Comparison of ENCODE assay signal across 9 mouse cellular contexts in the genomic region with DNA sequence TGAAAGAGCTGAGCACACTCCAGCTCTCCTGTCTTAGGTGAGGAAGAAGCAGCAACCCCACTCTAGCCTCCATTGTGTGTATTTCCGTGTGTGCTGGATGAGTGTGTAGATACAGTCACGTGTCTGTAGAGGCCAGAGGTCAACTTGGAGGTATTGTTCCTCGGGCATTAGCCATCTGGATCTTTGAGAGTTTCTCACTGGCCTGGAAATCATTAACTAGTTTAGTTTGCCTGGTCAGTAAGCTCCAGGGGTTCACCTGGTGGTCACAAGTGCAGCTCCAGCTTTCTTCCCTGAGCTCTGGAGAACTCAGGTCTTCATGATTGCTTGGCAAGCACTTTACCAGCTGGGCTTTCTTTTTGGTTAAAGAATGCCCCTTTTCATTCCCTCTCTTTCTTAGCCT. TPM values are rescaled to one million over a fixed set of nuclear protein-coding genes. Genes with fewer than 3 reads are reported as not detected.
DNase-seq lines count a peak whose midpoint lies in the region; ATAC-seq and TF ChIP-seq lines count a peak whose summit lies in the region.
"Had no signal": no experiment of that assay in that cellular context is flagged by ENCODE, and none has a peak within 500 bp of the region (broad histone marks: within the 10 kb centered on the region; RNA-seq: fewer than 3 reads in every experiment).

No protein-coding gene starts in this region.

- TF ChIP-seq CTCF in hindbrain, postnatal 0 days (IDR thresholded peaks at IDR 0.05; ENCODE audit: low read depth) = no peak
- no peak for TF ChIP-seq CTCF in intestine, postnatal 0 days (IDR thresholded peaks at IDR 0.05; ENCODE audit: low read depth)
- TF ChIP-seq CTCF in small intestine, adult 2 months (IDR thresholded peaks at IDR 0.05; ENCODE audit: extremely low read depth, insufficient read length, insufficient replicate concordance, low read depth, low read length) = no peak

- no peaks in the 10 kb centered on the region for H3K36me3 ChIP-seq in hindbrain, embryonic 11.5 days (ENCODE audit: control insufficient read depth, insufficient read depth, low read length)
- peaks cover 7% of the 10 kb centered on the region; the same call in 1 of the 2 replicates for H3K36me3 ChIP-seq in hindbrain, postnatal 0 days (ENCODE audit: insufficient read depth, low read length)
- peaks cover 24% of the 10 kb centered on the region for H3K36me3 ChIP-seq in intestine, postnatal 0 days (ENCODE audit: control insufficient read depth, insufficient read depth)
- peaks cover 83% of the 10 kb centered on the region for H3K36me3 ChIP-seq in liver, embryonic 12.5 days
- peaks cover 15% of the 10 kb centered on the region for H3K36me3 ChIP-seq in small intestine, adult 2 months (ENCODE audit: control insufficient read depth, insufficient read depth, low read length)

- H3K4me3 ChIP-seq in hindbrain, embryonic 11.5 days (ENCODE audit: low read depth, low read length) = no peak overlapping the region
- no peak overlapping the region for H3K4me3 ChIP-seq in hindbrain, postnatal 0 days (ENCODE audit: low read length)
- H3K4me3 ChIP-seq in intestine, postnatal 0 days (ENCODE audit: low read depth, low read length) = no peak overlapping the region
- H3K4me3 ChIP-seq in liver, embryonic 12.5 days = no peak overlapping the region
- H3K4me3 ChIP-seq in small intestine, adult 2 months (ENCODE audit: low read depth, low read length) = no peak overlapping the region

- H3K27me3 ChIP-seq in hindbrain, embryonic 11.5 days (ENCODE audit: control insufficient read depth, insufficient read depth, low read length) = no peaks in the 10 kb centered on the region
- H3K27me3 ChIP-seq in hindbrain, postnatal 0 days (ENCODE audit: insufficient read depth, low read length) = no peaks in the 10 kb centered on the region
- H3K27me3 ChIP-seq in intestine, postnatal 0 days (replicated peaks; ENCODE audit: control insufficient read depth, insufficient read depth, low read length) = no peaks in the 10 kb centered on the region
- H3K27me3 ChIP-seq in liver, embryonic 12.5 days (replicated peaks) = no peaks in the 10 kb centered on the region
- H3K27me3 ChIP-seq in small intestine, adult 2 months (ENCODE audit: control insufficient read depth, insufficient read depth, low read length) = no peaks in the 10 kb centered on the region

- no peak overlapping the region for H3K4me2 ChIP-seq in hindbrain, embryonic 11.5 days (replicated peaks; ENCODE audit: low read depth, low read length)
- H3K4me2 ChIP-seq in hindbrain, postnatal 0 days (ENCODE audit: low read depth, low read length) = no peak overlapping the region
- H3K4me2 ChIP-seq in intestine, postnatal 0 days (replicated peaks; ENCODE audit: low read depth) = 0 out of 2 replicates have a peak overlapping the region, but pooled peaks have one; percentile 9
- no peak overlapping the region for H3K4me2 ChIP-seq in liver, embryonic 12.5 days

- H3K9me3 ChIP-seq in hindbrain, embryonic 11.5 days (ENCODE audit: control insufficient read depth, low read length) = no peaks in the 10 kb centered on the region
- no peaks in the 10 kb centered on the region for H3K9me3 ChIP-seq in hindbrain, postnatal 0 days (ENCODE audit: low read length)
- H3K9me3 ChIP-seq in intestine, postnatal 0 days (ENCODE audit: control insufficient read depth) = no peaks in the 10 kb centered on the region
- H3K9me3 ChIP-seq in liver, embryonic 12.5 days (replicated peaks) = no peaks in the 10 kb centered on the region

- peak; percentile 29 for DNase-seq in hindbrain, embryonic 11.5 days (ENCODE audit: low spot score)
- no peak for DNase-seq in hindbrain, postnatal 0 days (ENCODE audit: low spot score)
- DNase-seq in urinary bladder, adult 2 months (ENCODE audit: low spot score) = no peak
- no peak for DNase-seq in left cerebral cortex, postnatal 25 days (ENCODE audit: low spot score in 2 of 2)
- no peak for DNase-seq in spleen, adult 18-20 months
- DNase-seq: gastrocnemius, postnatal 14 days had no signal

- TF ChIP-seq POLR2A in small intestine, adult 2 months (IDR thresholded peaks at IDR 0.05; ENCODE audit: low read depth, low read length) = no peak

- no peak overlapping the region for H3K9ac ChIP-seq in hindbrain, embryonic 11.5 days (ENCODE audit: low read depth, low read length)
- no peak overlapping the region for H3K9ac ChIP-seq in hindbrain, postnatal 0 days (replicated peaks; ENCODE audit: low read length)
- no peak overlapping the region for H3K9ac ChIP-seq in intestine, postnatal 0 days (ENCODE audit: low read depth, low read length)
- H3K9ac ChIP-seq in liver, embryonic 12.5 days = no peak overlapping the region

- no peak for ATAC-seq in hindbrain, embryonic 11.5 days (ENCODE audit: low FRiP score)
- ATAC-seq in hindbrain, postnatal 0 days = no peak
- peak; percentile 72 for ATAC-seq in intestine, postnatal 0 days
- ATAC-seq in liver, embryonic 12.5 days = peak; percentile 17; the same call in 1 of the 2 replicates

- intact Hi-C loops in left cerebral cortex, postnatal 25 days (cut with DNase I) = no loop called here

- 16% methylated on average over 3 of the region's 3 CpGs for WGBS in hindbrain, embryonic 11.5 days
- 28% methylated on average over 3 of the region's 3 CpGs for WGBS in hindbrain, postnatal 0 days
- WGBS in intestine, postnatal 0 days = 19% methylated on average over 3 of the region's 3 CpGs
- 68% methylated on average over 3 of the region's 3 CpGs for WGBS in liver, embryonic 12.5 days (ENCODE audit: insufficient replicate concordance)
- 7% methylated on average over 3 of the region's 3 CpGs for WGBS in small intestine, adult 2 months

- H3K27ac ChIP-seq in hindbrain, embryonic 11.5 days (ENCODE audit: low read depth, low read length) = no peak overlapping the region
- H3K27ac ChIP-seq in hindbrain, postnatal 0 days = no peak overlapping the region
- H3K27ac ChIP-seq in intestine, postnatal 0 days (ENCODE audit: low read depth, low read length) = peak overlapping the region; percentile 77
- peak overlapping the region; percentile 52; the same call in 1 of the 2 replicates for H3K27ac ChIP-seq in liver, embryonic 12.5 days
- peak overlapping the region; percentile 54 for H3K27ac ChIP-seq in small intestine, adult 2 months (ENCODE audit: insufficient read depth, low read depth, low read length)

- no peaks in the 10 kb centered on the region; the same call in 1 of the 2 replicates for H3K4me1 ChIP-seq in hindbrain, embryonic 11.5 days (replicated peaks; ENCODE audit: control insufficient read depth, insufficient read depth, low read length)
- no peaks in the 10 kb centered on the region for H3K4me1 ChIP-seq in hindbrain, postnatal 0 days (ENCODE audit: insufficient read depth, low read length)
- no peaks in the 10 kb centered on the region for H3K4me1 ChIP-seq in intestine, postnatal 0 days (replicated peaks; ENCODE audit: control insufficient read depth, insufficient read depth, low read length)
- H3K4me1 ChIP-seq in liver, embryonic 12.5 days = peaks cover 61% of the 10 kb centered on the region
- H3K4me1 ChIP-seq in small intestine, adult 2 months (ENCODE audit: control insufficient read depth, insufficient read depth, insufficient read length, low read length) = peaks cover 20% of the 10 kb centered on the region; the same call in 1 of the 2 replicates

RNA-seq across cellular contexts. Expression of a gene that starts 11.7 kb away (rescaled TPM):
- 60.7 and 61.3 TPM in 2 replicates for polyA plus RNA-seq in hindbrain, embryonic 11.5 days (2014; fragmentation: Nextera tagmentation; extraction: Ambion mirVana)
- total RNA-seq in hindbrain, postnatal 0 days (2014; rRNA removed) = 141 and 150 TPM in 2 replicates
- polyA plus RNA-seq in hindbrain, postnatal 0 days (2015; fragmentation: Nextera tagmentation; extraction: Ambion mirVana) = 85.3 and 89.1 TPM in 2 replicates
- polyA plus RNA-seq in intestine, postnatal 0 days (2015; fragmentation: Nextera tagmentation; extraction: Ambion mirVana) = 60.3 and 60.4 TPM in 2 replicates
- 110 TPM in 2 replicates for polyA plus RNA-seq in liver, embryonic 12.5 days (2016; fragmentation: Nextera tagmentation; extraction: Ambion mirVana)
- polyA plus RNA-seq in small intestine, adult 2 months (2012; rRNA removed) = 55.8 and 96.1 TPM in 2 replicates
- polyA plus RNA-seq in urinary bladder, adult 2 months (2012; rRNA removed) = 61.9 and 63.1 TPM in 2 replicates
- total RNA-seq in left cerebral cortex, postnatal 25 days (2021) = 100 to 1,000 TPM; 149 to 152 TPM

RNA-seq across cellular contexts. Expression of a gene that starts 50.5 kb away (rescaled TPM):
- polyA plus RNA-seq in hindbrain, embryonic 11.5 days (2014; fragmentation: Nextera tagmentation; extraction: Ambion mirVana) = 0.82 and 1.2 TPM in 2 replicates
- total RNA-seq in hindbrain, postnatal 0 days (2014; rRNA removed) = 46.6 and 60.3 TPM in 2 replicates
- 21.7 and 22.5 TPM in 2 replicates for polyA plus RNA-seq in hindbrain, postnatal 0 days (2015; fragmentation: Nextera tagmentation; extraction: Ambion mirVana)
- 0.25 and 0.26 TPM in 2 replicates for polyA plus RNA-seq in intestine, postnatal 0 days (2015; fragmentation: Nextera tagmentation; extraction: Ambion mirVana)
- 0.66 and 0.73 TPM in 2 replicates for polyA plus RNA-seq in liver, embryonic 12.5 days (2016; fragmentation: Nextera tagmentation; extraction: Ambion mirVana)
- polyA plus RNA-seq in small intestine, adult 2 months (2012; rRNA removed) = 0.19 and 0.27 TPM in 2 replicates
- 0.26 and 0.40 TPM in 2 replicates for polyA plus RNA-seq in urinary bladder, adult 2 months (2012; rRNA removed)
- total RNA-seq in left cerebral cortex, postnatal 25 days (2021) = 10 to 100 TPM; 41.3 to 44.4 TPM

RNA-seq across cellular contexts. Expression of a gene that starts 59.6 kb away (rescaled TPM):
- 0.40 and 0.46 TPM in 2 replicates for polyA plus RNA-seq in hindbrain, embryonic 11.5 days (2014; fragmentation: Nextera tagmentation; extraction: Ambion mirVana)
- 4.7 and 4.8 TPM in 2 replicates for total RNA-seq in hindbrain, postnatal 0 days (2014; rRNA removed)
- 4.5 and 4.7 TPM in 2 replicates for polyA plus RNA-seq in hindbrain, postnatal 0 days (2015; fragmentation: Nextera tagmentation; extraction: Ambion mirVana)
- polyA plus RNA-seq in intestine, postnatal 0 days (2015; fragmentation: Nextera tagmentation; extraction: Ambion mirVana) = 0.93 and 1.2 TPM in 2 replicates
- 0.77 and 1.1 TPM in 2 replicates for polyA plus RNA-seq in liver, embryonic 12.5 days (2016; fragmentation: Nextera tagmentation; extraction: Ambion mirVana)
- polyA plus RNA-seq in small intestine, adult 2 months (2012; rRNA removed) = 0.53 and 1.2 TPM in 2 replicates
- 2.0 and 3.6 TPM in 2 replicates for polyA plus RNA-seq in urinary bladder, adult 2 months (2012; rRNA removed)
- 10 to 100 TPM; 68.0 to 80.4 TPM for total RNA-seq in left cerebral cortex, postnatal 25 days (2021)

Comparison
In these comparisons a context has a peak if more than half of its experiments do, and no peak if none do; other contexts are left out.
1. RNA of a gene that starts 50.5 kb away (polyA plus RNA-seq): 21.7 to 22.5 TPM in hindbrain, postnatal 0 days; 0.82 to 1.2 TPM in hindbrain, embryonic 11.5 days, 0.66 to 0.73 TPM in liver, embryonic 12.5 days, 0.19 to 0.27 TPM in small intestine, adult 2 months, 0.26 to 0.40 TPM in urinary bladder, adult 2 months and 0.25 to 0.26 TPM in intestine, postnatal 0 days; every median in the first group is over 10 times any median in the second.
2. ATAC-seq: peak in intestine, postnatal 0 days (single experiment) and liver, embryonic 12.5 days (single experiment); none in hindbrain, embryonic 11.5 days (single experiment) and hindbrain, postnatal 0 days (single experiment).
3. H3K27ac ChIP-seq: peak in intestine, postnatal 0 days (single experiment), liver, embryonic 12.5 days (single experiment) and small intestine, adult 2 months (single experiment); none in hindbrain, embryonic 11.5 days (single experiment) and hindbrain, postnatal 0 days (single experiment).